Mouse (Mus musculus): ENCODE data around the gene Epsti1.

- TF ChIP-seq CTCF (IDR thresholded peaks at IDR 0.05; ENCODE audit: insufficient read depth, low read depth, low read length), result no peak
- TF ChIP-seq POLR2A (IDR thresholded peaks at IDR 0.05; ENCODE audit: insufficient read depth, low read depth, low read length), result no peak
Observed at GRCm38 (mm10) chr14:78019935-78020334, 115.9 kb downstream of the Epsti1 start.

Measured in olfactory bulb, adult 2 months (tissue).